ENCODE assay signal across 29 mouse cellular contexts in genomic region chr4:83460106-83460505, GRCm38 (mm10).
"Had no signal": no experiment of that assay in that cellular context is flagged by ENCODE, and none has a peak within 500 bp of the region (broad histone marks: within the 10 kb centered on the region; RNA-seq: fewer than 3 reads in every experiment).

No protein-coding gene starts in this region.

- ATAC-seq: liver, embryonic 12.5 days; liver, postnatal 0 days; midbrain, embryonic 13.5 days; midbrain, embryonic 15.5 days; midbrain, embryonic 16.5 days had no signal

- DNase-seq: left cerebral cortex, postnatal 4 days; liver; liver, embryonic 13.5 days; liver, postnatal 0 days; lung, adult 2 months; lung, embryonic 14.5 days; lung, postnatal 10 days; lung, postnatal 4 days; midbrain, embryonic 14.5 days had no signal

- H3K4me3 ChIP-seq: left cerebral cortex, adult 2 months; limb, embryonic 10.5 days; limb, embryonic 12.5 days; limb, embryonic 13.5 days; limb, embryonic 15.5 days; liver, embryonic 12.5 days; liver, embryonic 13.5 days; liver, embryonic 15.5 days; lung, embryonic 15.5 days; megakaryocyte, embryonic 14.5 days; midbrain, embryonic 10.5 days; midbrain, embryonic 12.5 days; midbrain, embryonic 13.5 days; midbrain, embryonic 15.5 days; myocyte; neural tube, embryonic 12.5 days had no signal

- H3K9ac ChIP-seq: limb, embryonic 12.5 days; limb, embryonic 13.5 days; limb, embryonic 15.5 days; liver, embryonic 12.5 days; liver, embryonic 13.5 days; liver, embryonic 14.5 days; liver, embryonic 15.5 days; liver, postnatal 0 days; lung, embryonic 14.5 days; lung, embryonic 15.5 days; midbrain, embryonic 12.5 days; midbrain, embryonic 13.5 days; midbrain, embryonic 15.5 days; neural tube, embryonic 12.5 days had no signal

- H3K27ac ChIP-seq: left cerebral cortex, adult 2 months; limb, embryonic 10.5 days; limb, embryonic 12.5 days; limb, embryonic 13.5 days; limb, embryonic 15.5 days; liver, embryonic 12.5 days; liver, embryonic 13.5 days; liver, embryonic 14.5 days; liver, embryonic 15.5 days; lung, embryonic 15.5 days; macrophage; midbrain, embryonic 10.5 days; midbrain, embryonic 12.5 days; midbrain, embryonic 13.5 days; midbrain, embryonic 15.5 days; neural tube, embryonic 12.5 days had no signal

- H3K27me3 ChIP-seq: limb, embryonic 12.5 days; limb, embryonic 13.5 days; limb, embryonic 15.5 days; liver, embryonic 12.5 days; liver, embryonic 13.5 days; liver, embryonic 15.5 days; lung, embryonic 15.5 days; megakaryocyte, embryonic 14.5 days; midbrain, embryonic 12.5 days; midbrain, embryonic 13.5 days; midbrain, embryonic 15.5 days; neural tube, embryonic 12.5 days had no signal

- H3K4me2 ChIP-seq: limb, embryonic 12.5 days; limb, embryonic 13.5 days; limb, embryonic 15.5 days; liver, embryonic 11.5 days; liver, embryonic 12.5 days; liver, embryonic 13.5 days; liver, embryonic 15.5 days; lung, embryonic 14.5 days; lung, embryonic 15.5 days; midbrain, embryonic 11.5 days; midbrain, embryonic 12.5 days; midbrain, embryonic 13.5 days; midbrain, embryonic 15.5 days; neural tube, embryonic 12.5 days had no signal

- H3K9me3 ChIP-seq: limb, embryonic 10.5 days; limb, embryonic 12.5 days; limb, embryonic 13.5 days; limb, embryonic 15.5 days; liver, embryonic 12.5 days; liver, embryonic 13.5 days; liver, embryonic 15.5 days; lung, embryonic 15.5 days; megakaryocyte, embryonic 14.5 days; midbrain, embryonic 10.5 days; midbrain, embryonic 12.5 days; midbrain, embryonic 13.5 days; midbrain, embryonic 15.5 days; neural tube, embryonic 12.5 days had no signal

- H3K4me1 ChIP-seq: limb, embryonic 10.5 days; limb, embryonic 12.5 days; limb, embryonic 13.5 days; limb, embryonic 15.5 days; liver, embryonic 12.5 days; liver, embryonic 13.5 days; liver, embryonic 15.5 days; lung, embryonic 15.5 days; midbrain, embryonic 10.5 days; midbrain, embryonic 12.5 days; midbrain, embryonic 13.5 days; midbrain, embryonic 15.5 days; neural tube, embryonic 12.5 days had no signal
